Mouse (Mus musculus) heart, adult 11 months (tissue): ENCODE measurements around the gene Islr2.

Experiments
- DNase-seq: peaks from one replicate; pipeline ENCODE4 v3.0.0; 2022

Gene Islr2

DNA sequence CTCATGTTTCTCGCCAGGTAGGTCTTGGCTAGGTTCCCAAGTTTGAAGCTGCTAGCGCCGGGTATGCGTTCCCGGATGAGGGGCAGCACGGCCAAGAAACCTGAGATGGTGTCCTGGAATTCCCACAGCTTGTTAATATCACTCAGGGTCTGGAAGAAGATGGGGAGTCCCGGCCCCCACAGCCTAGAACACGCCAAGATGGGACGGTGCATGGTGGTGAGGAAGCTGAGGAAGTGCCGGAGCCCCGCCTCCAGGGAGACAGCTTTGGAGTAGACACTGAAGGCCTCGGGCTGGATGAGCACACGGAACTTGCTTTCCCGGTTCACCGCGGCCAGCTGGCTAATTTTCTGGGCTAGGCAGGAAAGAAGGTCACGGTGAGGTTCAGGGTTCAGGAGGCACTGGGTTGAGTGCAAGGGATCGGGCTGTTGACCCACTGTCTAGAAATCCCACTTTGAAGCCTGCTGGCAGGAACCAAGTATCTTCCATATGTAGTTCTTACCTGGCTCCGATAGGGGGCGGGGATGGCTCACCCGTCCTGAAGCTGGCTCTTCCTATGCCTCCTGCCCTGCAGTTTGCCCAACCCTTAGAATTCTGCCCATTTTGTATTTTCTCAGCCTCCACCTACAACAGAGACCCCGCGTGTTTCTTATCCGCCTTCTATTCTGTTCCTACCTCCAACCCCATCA lies 16.2 kb upstream of the Islr2 start:
- no peak for DNase-seq

DNA sequence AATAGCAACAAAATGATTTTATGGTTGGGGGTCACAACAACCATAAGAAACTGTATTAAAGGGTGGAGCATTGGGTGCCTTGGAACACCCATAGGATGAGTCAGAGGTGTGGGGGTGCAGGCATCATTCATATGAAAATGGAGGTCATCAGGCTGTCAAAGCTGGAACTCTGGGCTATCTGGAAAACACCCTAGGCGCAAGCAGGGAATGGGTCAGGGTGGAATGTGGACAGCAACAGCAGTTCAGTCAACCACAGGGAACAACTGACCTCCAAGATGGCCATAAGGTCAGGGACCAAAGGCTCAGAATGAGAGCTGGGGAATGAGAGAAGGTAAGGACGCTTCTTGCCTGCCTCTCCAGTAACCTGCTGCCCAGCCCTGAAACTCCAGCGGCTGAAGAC lies 14.4 kb upstream of the Islr2 start:
- no peak for DNase-seq

DNA sequence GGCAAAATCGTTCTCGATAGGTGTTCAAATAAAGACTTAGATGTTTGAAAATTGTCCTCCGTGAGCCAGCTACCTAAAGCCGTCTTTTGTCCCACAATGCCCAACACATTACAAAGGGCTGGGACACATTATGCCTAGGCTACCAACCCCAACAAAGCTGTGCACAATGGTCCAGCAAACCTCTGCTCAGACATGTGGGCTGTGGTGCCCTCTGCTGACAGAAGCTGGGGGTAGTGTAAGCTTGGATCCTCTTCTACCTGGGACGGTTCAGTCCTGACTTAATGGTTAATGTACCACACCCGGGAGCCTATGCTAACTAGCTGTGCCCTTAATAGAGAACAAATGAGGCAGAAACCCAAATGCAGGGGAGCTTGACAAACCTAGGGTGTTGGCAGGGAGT lies 12.3 kb upstream of the Islr2 start:
- DNase-seq: peak; percentile 89

DNA sequence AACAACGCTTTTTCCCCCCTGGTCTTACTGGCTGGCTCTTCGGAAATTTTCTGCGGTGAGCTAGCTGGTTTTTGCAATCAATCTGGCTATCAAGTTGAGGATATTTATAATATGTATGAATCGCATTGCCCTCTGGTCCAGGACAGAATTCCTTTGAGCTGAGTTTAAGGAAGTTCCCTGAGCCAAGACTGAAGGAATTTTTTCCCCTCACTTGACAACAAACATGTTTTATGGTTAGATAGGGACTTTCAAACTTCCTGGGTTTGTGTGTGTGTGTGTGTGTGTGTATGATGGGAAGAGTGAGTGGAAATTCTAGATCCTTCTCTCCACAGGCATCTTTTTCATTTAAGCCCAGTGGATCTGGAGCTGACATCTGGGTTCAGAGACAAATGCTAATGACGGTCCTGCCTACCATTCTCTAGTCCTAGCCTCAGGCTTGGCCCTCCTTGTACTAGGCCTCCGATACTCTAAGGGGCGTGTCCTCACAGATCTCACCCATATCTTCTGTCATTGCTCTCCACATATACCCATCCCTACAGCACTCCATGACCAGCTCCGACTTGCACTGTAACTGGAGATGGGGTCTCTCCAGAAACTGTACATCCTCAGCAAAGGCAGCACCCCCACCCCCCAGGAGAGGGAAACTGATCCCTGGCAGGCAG lies 10.5 kb upstream of the Islr2 start:
- DNase-seq: peak; percentile 93

DNA sequence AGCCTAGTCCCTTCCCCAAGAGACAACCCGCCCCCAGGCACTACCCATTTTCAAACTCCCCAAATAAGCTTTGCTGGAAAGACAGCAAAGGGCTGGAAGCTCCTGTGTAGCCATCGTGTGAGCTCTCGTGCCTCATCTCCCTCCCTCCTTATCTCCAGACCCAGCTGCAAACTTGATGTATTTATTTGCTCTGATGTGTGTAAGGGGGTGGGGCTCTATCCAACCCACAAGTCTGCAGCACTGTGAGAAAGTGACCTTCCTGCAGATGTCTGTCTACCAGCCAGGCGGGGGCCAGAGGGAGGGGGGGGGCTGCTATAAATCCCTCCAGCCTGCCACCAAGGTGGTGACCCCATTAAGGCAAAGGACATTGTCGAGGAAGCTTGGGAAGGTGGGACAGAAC lies 9.7 kb upstream of the Islr2 start:
- no peak for DNase-seq

DNA sequence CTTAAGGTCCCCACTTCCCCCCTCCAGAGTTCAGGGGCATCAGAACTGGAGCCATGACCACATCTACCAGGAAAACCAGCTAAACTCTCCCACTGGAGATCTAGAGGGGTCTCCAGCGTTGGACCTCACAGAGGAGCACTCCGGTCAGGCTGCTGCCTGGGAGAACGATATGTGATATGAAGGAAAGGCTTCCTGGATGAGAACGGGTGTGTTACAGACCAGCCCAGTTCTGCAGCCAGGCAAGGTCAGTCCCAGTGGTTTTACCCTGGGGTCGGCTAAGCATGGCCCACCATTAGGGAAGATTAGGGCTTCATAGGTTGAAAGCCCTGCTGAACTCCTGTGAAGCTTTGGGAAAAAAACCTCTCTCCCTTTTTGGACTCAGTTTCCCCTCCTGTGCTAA lies 9.3 kb upstream of the Islr2 start:
- no peak for DNase-seq

DNA sequence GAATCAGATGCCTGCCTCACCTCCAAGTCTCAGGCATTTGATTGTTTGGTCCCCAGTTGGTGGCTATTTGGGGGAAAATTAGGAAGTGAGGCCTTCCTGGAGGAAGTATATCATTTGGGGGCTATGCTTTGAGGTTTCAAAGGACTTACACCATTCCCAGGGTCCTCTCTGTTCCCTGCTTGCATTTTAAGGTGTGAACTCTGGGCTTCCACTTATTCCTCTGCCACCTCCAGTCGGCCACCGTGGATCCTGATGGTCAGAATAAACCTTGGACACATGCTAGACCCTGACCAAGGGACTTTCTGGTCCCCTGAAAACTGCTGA lies 6.1 kb upstream of the Islr2 start:
- DNase-seq: no peak

DNA sequence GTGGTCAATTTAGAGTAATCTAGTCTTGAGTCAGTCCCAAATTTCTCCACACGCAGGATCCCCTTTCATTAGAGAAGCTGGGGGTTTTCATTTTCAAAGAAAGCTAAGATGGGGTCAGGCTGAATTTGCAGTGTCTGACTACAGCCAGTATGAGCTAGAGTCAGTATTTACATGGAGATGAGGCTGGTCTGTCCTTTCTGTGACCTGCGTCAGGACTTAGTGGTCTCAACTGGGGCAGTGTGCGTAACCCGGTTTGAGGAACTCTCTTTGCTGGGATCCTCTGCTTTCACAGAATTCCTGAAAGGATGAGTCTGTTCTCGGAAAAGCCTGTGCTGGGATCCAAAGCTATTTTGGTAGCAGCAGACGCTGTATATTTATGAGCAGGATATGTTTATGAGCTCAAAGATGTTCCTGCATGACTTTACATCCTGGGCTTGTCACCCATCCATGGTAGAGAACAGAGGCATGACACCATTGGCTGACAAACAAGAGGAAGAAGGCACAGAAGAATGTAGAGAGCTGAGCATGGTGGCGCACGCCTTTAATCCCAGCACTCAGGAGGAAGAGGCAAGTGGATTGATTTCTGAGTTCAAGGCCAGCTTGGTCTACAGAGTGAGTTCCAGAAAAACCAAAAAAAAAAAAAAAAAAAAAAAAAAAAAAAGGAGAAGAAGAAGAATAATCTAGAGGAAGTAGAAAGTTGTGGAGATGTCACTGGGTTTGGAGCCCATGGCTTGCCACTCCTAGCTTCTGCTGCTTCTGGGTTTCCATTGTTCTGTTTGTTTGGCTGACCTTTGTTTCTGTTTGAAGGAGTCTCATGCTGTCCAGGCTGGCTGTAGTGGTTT lies 5.6 kb upstream of the Islr2 start:
- DNase-seq: no peak

DNA sequence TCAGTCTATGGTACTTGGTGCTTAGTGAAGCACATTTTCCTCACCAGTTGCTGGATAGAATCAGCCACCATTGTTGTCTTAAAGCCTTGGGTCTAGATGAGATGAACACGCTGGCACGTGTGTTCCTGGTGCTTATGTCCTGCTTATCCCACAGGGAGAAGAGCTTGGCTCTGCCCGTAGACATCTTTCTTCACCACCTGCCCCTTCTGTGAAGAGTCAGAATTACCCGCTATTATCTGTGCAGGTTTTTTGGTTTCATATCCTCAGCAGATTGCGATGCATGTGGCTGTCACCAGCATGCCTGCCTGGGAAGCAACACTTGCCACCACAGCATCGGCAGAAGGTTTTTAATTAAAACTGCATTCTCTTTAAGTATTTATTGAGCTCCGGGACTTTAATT lies 1.9 kb upstream of the Islr2 start:
- no peak for DNase-seq

DNA sequence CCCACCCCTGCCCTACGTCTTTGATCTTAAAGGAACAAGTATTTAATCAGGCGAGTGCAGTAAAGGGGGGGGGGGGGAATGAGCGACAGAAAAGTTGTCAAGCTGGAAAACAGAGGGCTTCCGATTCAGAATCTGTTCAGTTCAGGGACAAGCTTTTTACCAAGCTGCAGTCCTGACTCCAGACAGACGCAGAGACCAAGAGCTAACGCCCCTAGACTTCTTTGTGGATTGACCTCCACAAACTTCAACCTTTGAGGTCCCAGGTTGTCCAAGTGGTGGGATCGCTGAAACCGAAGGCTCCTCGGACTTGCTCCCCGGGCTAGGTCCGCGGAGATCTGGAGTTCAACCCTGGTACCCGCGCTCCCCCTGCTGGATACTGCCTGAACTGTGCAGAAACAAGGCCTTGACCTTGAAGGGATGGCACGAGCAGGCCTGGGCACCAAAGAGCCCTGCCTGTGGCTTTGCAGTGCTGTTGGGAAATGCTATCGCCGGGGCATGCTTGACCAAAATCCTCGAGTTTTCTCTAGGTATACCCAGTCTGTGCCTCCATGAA lies 405 bp upstream of the Islr2 start:
- DNase-seq: peak; percentile 98

DNA sequence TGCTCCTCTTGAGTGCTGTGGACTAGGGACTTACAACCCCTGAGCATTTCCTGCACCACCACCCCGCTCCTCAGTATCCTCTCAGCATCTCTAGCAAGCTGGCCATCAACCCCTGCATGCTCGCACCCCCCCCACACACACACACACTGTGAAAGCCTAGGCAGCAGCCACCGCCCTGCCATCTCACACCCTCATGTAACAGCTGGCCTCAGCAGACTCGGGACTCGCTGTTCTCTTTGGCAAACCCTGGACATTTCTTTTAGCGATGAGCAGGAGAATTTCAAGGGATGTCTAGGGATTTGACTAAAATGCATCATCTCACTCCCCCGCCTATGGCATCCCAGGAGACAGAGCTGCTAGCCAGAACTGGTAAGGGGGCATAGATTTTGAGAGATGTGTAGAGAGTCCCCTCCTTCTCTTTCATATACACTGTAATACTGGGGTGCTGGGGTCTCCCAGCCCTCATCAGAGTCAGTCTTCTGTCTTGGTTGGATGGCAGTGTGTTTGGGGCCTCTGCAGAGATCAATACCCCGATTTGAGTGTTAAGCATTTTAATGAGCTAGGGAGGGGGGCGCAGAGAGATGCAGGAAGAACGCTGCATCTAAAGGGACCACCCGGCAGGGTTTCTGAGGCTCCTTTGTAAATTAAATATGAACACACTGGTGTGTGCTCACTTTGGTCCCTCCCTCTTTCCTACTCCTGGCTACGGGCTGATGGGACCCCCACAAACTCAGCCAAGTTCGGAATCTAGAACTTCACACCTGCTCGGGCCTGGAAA lies 1.3 kb downstream of the Islr2 start:
- DNase-seq: peak; percentile 85

DNA sequence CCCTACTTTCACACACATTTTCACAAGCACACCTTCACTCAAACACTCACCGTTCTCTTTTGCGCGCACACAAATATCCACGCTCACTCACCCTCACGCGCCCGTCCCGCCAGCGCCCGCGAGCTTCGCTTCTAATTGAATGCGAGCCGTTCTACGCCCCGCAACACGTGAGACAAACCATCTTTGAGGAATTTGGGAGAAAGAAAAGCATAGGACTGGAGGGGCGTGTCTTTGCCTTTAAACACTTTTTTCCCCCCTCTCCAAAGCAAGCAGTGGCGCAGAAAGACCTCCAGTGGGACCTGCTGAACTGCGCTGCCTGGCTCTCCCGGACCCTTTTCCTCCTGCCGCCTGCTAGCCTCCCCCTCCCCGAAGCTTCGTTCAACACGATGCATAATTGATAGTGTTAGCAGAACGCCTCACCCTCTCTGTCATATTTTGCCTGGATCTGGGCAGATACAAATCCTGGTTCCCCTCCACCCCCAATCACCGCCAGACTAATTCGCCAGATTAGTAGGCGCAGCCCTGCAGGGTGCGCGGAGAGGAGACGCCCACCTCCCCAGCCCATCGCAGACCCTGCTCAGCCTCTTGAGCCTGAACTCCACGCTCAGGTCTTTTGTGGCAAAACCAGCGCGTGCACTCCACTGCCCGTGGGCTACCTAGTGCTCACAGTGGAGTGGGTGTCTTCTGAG lies 2.1 kb downstream of the Islr2 start:
- peak; percentile 84 for DNase-seq

DNA sequence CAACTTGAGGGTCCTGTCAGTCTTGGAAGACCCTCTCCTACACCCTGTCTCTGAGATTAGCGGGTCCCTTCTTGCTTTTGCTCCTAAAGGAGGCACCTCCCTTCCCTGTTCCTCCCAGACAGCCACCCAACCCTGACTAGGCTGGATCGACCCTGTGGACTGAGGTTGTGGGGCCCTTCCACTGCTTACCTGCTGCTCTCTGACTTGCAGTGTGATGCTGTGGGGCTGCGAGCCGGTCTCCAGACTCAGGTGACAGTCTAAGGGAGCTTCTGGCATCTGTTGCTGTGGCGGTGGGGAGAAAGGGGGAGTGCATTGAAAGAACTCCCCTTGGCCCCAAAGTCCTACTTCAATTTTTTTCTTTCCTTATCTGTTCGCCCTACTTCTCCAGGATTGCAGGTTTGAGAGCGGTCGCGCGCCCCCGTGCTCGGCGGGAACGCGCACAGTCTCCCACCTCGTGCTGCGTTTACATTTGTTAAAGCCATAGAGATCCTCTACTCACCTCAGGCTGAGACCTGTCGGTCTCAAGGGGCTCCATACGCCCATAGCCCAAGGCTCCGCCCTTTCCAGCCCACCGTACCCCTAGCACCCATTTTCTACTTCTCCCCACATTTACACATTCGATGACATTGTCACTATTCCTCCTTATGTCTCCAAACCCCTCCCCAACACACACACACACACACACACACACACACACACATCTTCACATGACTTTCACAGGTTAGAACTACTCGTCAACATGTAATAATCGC lies 2.9 kb downstream of the Islr2 start:
- DNase-seq: peak; percentile 71

DNA sequence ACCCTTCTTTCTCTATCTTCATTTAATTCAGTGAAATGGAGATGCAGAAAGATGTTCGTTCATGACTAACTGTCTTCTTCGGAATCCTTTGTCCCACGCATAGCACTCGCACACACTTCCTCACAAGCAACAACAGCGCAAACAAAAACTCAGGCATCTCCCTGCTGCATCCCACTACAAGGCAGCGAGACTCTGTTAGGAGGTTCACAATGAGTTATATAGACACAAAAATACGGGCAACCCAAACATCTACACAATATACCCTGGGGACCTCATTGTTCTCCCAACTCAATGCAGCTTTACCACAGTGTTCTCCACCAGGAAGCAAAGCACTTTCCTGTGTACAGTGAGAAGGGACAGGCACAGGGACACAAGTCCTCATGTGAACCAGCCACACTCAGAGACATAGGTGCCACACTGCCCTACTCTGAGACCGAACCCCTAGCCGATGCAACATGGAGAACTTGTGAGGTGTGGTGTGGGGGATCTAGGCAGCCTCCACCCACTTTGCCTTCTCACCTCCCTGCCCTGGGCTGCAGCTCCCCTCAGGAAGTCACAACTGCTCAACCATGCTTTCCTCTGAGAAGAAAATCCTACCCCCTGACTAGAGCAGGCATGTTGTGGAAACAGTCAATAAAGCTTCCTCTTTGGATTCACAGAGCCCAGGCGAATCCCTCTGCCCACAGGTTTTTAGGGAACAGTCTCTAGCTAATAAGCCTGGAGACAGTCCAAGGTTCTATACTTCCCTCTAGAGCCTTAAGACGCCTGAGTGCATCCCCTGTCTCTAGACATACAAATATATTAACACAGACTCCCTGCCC lies 3.6 kb downstream of the Islr2 start:
- peak; percentile 73 for DNase-seq

DNA sequence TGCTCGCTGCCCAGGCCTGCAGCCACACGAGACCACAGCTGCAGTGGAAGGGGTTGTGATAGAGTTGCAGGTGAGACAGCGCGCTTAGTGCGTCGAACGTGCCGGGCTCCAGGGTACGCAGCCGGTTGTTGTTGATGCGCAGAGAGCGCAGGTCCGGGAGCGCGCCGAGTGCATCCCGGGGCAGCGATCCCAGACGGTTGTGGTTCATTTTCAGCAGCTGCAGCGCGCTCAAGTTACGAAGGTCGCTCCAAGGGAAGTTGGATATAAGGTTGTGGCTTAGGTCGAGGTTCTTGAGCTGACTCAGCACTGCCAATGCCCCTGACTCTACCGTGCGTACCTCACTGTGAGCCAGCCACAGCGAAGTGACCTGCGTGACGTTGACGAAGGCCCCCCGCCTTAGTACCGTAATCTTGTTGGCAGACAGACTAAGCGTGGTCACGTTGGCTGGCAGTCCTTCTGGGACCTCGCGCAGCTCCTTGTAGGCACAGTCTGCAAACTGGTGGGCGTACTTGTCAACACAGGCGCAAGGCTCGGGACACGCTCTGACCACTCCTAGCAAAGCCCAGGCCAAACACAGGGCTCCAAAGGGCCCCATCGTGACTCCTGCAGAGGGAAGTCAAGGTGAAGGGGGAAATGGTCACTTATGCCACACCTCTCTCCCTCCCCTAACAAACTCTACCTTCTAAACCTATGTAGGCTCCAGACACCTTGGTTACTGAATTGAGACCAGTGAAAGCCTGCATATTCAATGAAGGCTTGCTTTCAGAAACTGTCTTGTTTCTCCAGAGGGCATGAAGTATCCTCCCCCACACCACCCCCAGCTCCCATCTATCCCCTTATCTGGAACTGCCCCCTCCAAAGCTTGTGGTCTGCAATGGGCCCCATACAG lies 4.5 kb downstream of the Islr2 start:
- DNase-seq: peak; percentile 77

DNA sequence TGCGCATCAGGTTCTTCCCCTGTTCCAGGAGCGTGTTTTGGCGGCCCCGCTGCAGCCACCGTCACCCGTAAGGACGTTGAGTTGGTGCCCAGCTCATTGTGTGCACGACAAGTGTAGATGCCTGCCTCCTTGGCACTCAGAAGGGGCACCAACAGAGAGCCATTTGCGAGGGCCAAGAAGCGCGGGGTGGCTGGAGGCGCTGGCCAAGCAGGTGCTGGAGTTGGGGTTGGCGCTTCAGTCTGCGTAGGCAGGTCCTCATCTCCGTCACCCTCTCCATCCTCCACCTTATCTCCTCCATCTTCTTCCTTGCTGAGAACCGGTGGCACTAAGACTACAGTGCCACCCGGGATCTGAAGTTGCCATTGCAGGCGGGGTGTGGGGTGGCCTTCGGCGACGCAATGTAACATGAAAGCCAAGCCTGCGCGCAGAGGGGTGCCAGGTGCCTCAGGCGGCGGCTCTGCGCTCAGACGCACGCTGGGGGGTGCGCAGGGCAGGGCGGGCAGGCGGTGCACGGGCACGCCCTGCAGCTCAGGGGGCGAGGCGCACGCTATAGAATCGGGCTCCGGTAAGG lies 5.2 kb downstream of the Islr2 start:
- DNase-seq: peak; percentile 87

DNA sequence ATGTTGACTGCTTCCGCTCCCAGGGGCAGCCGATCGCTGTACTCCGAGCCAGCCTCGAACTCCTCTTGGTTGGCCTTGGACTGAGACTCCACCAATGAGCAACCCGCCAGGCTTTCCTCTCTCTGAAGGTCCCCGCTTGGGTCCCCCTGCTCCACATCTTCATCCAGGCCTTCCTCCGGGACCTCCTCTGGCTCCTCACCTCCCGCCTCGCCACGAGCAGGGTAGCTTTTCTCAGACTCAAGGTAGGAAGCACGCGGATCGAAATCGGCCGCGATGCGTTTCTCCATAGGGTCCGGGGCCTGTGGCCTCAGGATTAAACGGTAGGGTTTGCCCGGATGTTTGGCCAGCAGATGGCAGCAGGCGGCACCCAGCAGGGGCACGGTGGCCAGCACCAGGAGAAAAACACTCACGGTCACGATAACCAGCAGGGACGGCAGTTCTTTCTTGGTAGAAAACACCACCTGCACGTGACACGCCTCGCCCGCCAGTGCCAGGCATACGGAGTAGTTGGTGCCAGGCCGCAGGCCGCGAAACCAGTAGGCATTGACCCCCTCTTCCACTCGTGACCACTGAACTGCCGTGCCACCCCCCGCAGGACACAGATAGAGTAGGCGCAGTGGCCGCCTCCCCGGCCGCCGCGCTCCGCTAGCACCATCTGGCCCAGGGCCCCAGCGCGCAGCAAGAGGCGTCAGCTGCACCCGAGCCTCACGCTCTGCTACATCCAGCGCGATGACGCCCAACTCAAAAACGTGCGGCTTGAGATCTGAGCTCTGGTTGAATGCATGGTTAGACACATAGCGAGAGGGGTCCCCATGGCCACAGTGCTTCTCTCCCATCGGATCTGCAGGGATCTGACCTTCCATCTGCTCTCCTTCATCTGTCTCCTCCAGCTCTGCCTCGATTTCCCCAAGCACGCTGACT lies 6.1 kb downstream of the Islr2 start:
- DNase-seq: peak; percentile 94
